Mouse (Mus musculus) 3T3-L1 (cell line): ENCODE data around the gene Dcaf5.

Experiments used
- DNase-seq: peaks from one replicate; pipeline ENCODE4 v3.0.0-alpha.2; 2015; ENCODE audit warnings: low read depth, low spot score

The Dcaf5 gene

GRCm38 (mm10) chr12:80407824-80408223 is 28.6 kb downstream of the Dcaf5 start:
- peak; percentile 66 for DNase-seq

- DNase-seq, result peak; percentile 66
Measured at GRCm38 (mm10) chr12:80406650-80407049, 29.8 kb downstream of the Dcaf5 start.

- no peak for DNase-seq
Measured at GRCm38 (mm10) chr12:80404139-80404538, 32.3 kb downstream of the Dcaf5 start.

GRCm38 (mm10) chr12:80399147-80399546 is 37.3 kb downstream of the Dcaf5 start:
- DNase-seq, result no peak

GRCm38 (mm10) chr12:80396397-80396796 is 40.0 kb downstream of the Dcaf5 start:
- no peak for DNase-seq

- DNase-seq, result no peak
Measured at GRCm38 (mm10) chr12:80395270-80395669, 41.1 kb downstream of the Dcaf5 start.

- DNase-seq, result no peak
Measured at GRCm38 (mm10) chr12:80394045-80394444, 42.4 kb downstream of the Dcaf5 start.

GRCm38 (mm10) chr12:80389448-80389847 is 47.0 kb downstream of the Dcaf5 start:
- DNase-seq, result peak; percentile 79

GRCm38 (mm10) chr12:80387326-80387725 is 49.1 kb downstream of the Dcaf5 start:
- DNase-seq, result peak; percentile 78

GRCm38 (mm10) chr12:80385361-80385760 is 51.0 kb downstream of the Dcaf5 start:
- DNase-seq, result no peak

GRCm38 (mm10) chr12:80383478-80383877 is 52.9 kb downstream of the Dcaf5 start:
- DNase-seq, result no peak

GRCm38 (mm10) chr12:80382794-80383193 is 53.6 kb downstream of the Dcaf5 start:
- no peak for DNase-seq

GRCm38 (mm10) chr12:80379831-80380457 is 56.5 kb downstream of the Dcaf5 start:
- peak; percentile 94 for DNase-seq

GRCm38 (mm10) chr12:80379393-80379792 is 57.0 kb downstream of the Dcaf5 start:
- DNase-seq, result no peak

- DNase-seq, result peak; percentile 80
Measured at GRCm38 (mm10) chr12:80377604-80378003, 58.8 kb downstream of the Dcaf5 start.

GRCm38 (mm10) chr12:80375721-80376120 is 60.7 kb downstream of the Dcaf5 start:
- DNase-seq, result no peak

- peak; percentile 86 for DNase-seq
Measured at GRCm38 (mm10) chr12:80374736-80375135, 61.7 kb downstream of the Dcaf5 start.

GRCm38 (mm10) chr12:80372946-80373345 is 63.5 kb downstream of the Dcaf5 start:
- no peak for DNase-seq

- DNase-seq, result no peak
Measured at GRCm38 (mm10) chr12:80367227-80367626, 69.2 kb downstream of the Dcaf5 start.

- peak; percentile 95 for DNase-seq
Measured at GRCm38 (mm10) chr12:80366004-80366480, 70.4 kb downstream of the Dcaf5 start.

GRCm38 (mm10) chr12:80365345-80365744 is 71.1 kb downstream of the Dcaf5 start:
- DNase-seq, result no peak

- DNase-seq, result no peak
Measured at GRCm38 (mm10) chr12:80361655-80362054, 74.7 kb downstream of the Dcaf5 start.

- DNase-seq, result no peak
Measured at GRCm38 (mm10) chr12:80360321-80360720, 76.1 kb downstream of the Dcaf5 start.

- DNase-seq, result peak; percentile 96
Measured at GRCm38 (mm10) chr12:80344777-80345231, 91.6 kb downstream of the Dcaf5 start.
